Mouse (Mus musculus) heart, embryonic 14.5 days (tissue): ENCODE results near the gene Gtf3c2. TPM values are rescaled to one million over a fixed set of nuclear protein-coding genes. Genes with fewer than 3 reads are reported as not detected.

ENCODE experiments used
- ATAC-seq: fragments of 200-750 bp; cut with Nextera tagmentation; 2 replicates; pipeline ENCODE4 v1.8.0; 2017; ENCODE audit warnings: low read depth, moderate TSS enrichment; ENCODE audit not compliant: insufficient number of reproducible peaks, insufficient read depth, low FRiP score
- H3K27ac ChIP-seq, 2 experiments: fragments of 200-500 bp in 1 of 2; fragments of 300-500 bp in 1 of 2; sonication (generic) in 1 of 2; replicated peaks in 1 of 2; 2 replicates each; pipeline ENCODE4 v1.5.1; 2012 to 2014; ENCODE audit warnings: low read depth in 2 of 2, low read length in 2 of 2, control low read depth in 1 of 2, mild to moderate bottlenecking in 1 of 2, mixed read lengths in 1 of 2; ENCODE audit not compliant: control insufficient read depth in 1 of 2, insufficient read depth in 1 of 2
- H3K27me3 ChIP-seq: fragments of 300-500 bp; sonication (generic); 2 replicates; pipeline ENCODE4 v1.6.1; 2014; ENCODE audit warnings: mild to moderate bottlenecking, low read length, control low read depth; ENCODE audit not compliant: control insufficient read depth, insufficient read depth
- H3K36me3 ChIP-seq: fragments of 300-500 bp; sonication (generic); 2 replicates; pipeline ENCODE4 v1.6.1; 2014; ENCODE audit warnings: mild to moderate bottlenecking, control low read depth, low read length, mixed read lengths; ENCODE audit not compliant: control insufficient read depth, insufficient read depth
- H3K4me1 ChIP-seq, 2 experiments: fragments of 200-500 bp in 1 of 2; fragments of 300-500 bp in 1 of 2; sonication (generic) in 1 of 2; 2 replicates each; pipeline ENCODE4 v1.6.1; 2012 to 2014; ENCODE audit warnings: low read length in 2 of 2, control low read depth in 1 of 2, mixed read lengths in 1 of 2; ENCODE audit not compliant: control insufficient read depth in 2 of 2, insufficient read depth in 2 of 2
- H3K4me2 ChIP-seq: fragments of 300-500 bp; sonication (generic); 2 replicates; pipeline ENCODE4 v1.6.1; 2014; ENCODE audit warnings: mild to moderate bottlenecking, low read length
- H3K4me3 ChIP-seq, 2 experiments: fragments of 200-500 bp in 1 of 2; fragments of 300-500 bp in 1 of 2; sonication (generic) in 1 of 2; 2 replicates each; pipeline ENCODE4 v1.5.1; 2012 to 2014; ENCODE audit warnings: low read length in 2 of 2, mild to moderate bottlenecking in 2 of 2, control low read depth in 1 of 2, low read depth in 1 of 2, moderate library complexity in 1 of 2; ENCODE audit not compliant: control insufficient read depth in 1 of 2, insufficient read depth in 1 of 2
- H3K9ac ChIP-seq: fragments of 300-500 bp; sonication (generic); 2 replicates; pipeline ENCODE4 v1.6.1; 2014; ENCODE audit warnings: mild to moderate bottlenecking, low read length
- H3K9me3 ChIP-seq: fragments of 300-500 bp; sonication (generic); 2 replicates; pipeline ENCODE4 v1.6.1; 2016; ENCODE audit warnings: low read length, control low read depth; ENCODE audit not compliant: control insufficient read depth
- WGBS: fragments of 180-500 bp; shearing (Covaris S2); extraction: QIAGEN DNeasy Blood & Tissue Kit; methylation state at CpG from one replicate; pipeline ENCODE4 v1.1.7; 2014; 5-methylcytosine and 5-hydroxymethylcytosine counted together
- polyA plus RNA-seq: library from polyadenylated mRNA; unstranded; fragments of >200 nt; fragmentation: Nextera tagmentation; extraction: Ambion mirVana; gene quantifications from 2 replicates; pipeline ENCODE4 v1.2.1, GENCODE M21; 2014

Gtf3c2 gene
- polyA plus RNA-seq, result 39.9 and 42.6 TPM in 2 replicates

DNA sequence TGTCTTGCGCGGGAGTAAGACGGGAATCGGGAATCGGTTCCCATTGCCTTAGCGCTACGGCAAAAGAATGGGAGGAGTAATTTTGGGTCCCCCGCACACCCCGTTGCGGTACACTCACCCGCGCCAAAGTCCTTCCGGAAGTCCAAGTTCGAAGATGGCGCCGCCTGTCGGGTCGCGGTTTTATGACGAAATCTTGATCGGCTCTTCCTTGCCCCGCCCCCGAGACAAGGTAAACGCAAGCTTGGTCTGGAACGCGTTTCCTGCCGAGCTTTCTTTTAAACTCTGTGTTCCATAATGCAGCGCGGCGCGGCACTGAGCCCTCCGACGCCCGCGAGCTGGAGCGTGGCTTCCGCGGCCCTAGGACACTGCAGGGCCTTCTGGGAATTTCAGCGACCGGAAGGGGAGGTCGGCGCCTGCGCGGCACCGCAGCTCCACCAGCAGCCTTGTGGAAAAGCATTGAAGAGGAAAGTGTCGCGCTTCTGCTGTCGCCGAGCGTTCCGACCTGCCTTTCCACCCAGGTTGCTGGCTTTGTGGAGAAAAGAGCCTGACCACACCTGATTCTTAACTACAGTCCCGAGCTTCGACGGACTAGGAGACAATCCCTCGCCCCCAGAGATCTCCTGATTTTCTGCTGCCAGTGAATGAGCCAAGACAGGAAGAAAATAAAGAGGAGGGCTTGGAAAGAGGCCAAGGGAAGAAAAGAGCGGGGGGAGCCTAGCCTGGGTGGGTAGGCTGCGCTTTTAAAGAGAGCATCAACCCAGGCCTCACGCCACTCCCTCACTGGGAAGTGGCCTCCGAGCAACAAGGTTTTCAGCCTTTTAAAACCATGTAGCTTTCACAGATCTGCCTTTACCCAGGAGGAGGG, at the start of gene Gtf3c2, which contains the start of gene Gm29609:
Gene Gtf3c2, minus strand, starts transcription at position 379 of the 865 bp plus-strand sequence.
Gene Gm29609, minus strand, starts transcription at position 146 of the 865 bp plus-strand sequence.
- H3K4me3 ChIP-seq, result peak within 1 kb of the TSS; percentile 74 to 82
- H3K27me3 ChIP-seq, result no peaks in the 10 kb centered on the region
- H3K36me3 ChIP-seq, result no peaks in the 10 kb centered on the region
- peak; percentile 98 for ATAC-seq
- H3K27ac ChIP-seq, result peak within 1 kb of the TSS; percentile 93 to 98
- no peaks in the 10 kb centered on the region for H3K9me3 ChIP-seq
- peak within 1 kb of the TSS; percentile 97 for H3K4me2 ChIP-seq
- H3K9ac ChIP-seq, result peak within 1 kb of the TSS; percentile 79
- H3K4me1 ChIP-seq, result peaks cover 0 to 8% of the 10 kb centered on the region in 2 experiments; a peak in 2 of 4 replicates
- under 1% methylated on average over 59 of the region's 59 CpGs for WGBS

DNA sequence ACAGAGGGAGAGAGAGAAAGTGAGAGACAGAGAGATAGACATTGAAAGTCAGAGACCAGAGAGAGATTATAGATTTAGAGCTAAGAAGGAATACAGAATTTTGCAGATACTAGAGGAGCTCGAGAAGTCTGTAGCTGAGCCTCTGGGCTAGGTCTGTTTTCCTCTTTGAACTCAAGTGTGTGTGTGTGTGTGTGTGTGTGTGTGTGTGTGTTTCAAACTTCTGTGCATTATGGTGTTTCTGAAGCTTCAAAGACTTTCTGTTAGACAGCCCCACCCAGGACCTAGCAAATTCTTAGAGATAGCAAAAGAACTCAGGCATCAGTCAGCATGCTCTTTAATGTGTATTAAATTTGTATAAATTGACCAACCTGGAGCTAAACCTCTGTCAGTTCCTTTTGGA, 46.7 kb upstream of the Gtf3c2 start:
- no peaks in the 10 kb centered on the region for H3K9me3 ChIP-seq
- WGBS, result 64% methylated on average over 1 of the region's 1 CpGs
- no peak overlapping the region for H3K9ac ChIP-seq
- no peak overlapping the region for H3K4me3 ChIP-seq
- H3K4me2 ChIP-seq, result no peak overlapping the region
- no peaks in the 10 kb centered on the region for H3K4me1 ChIP-seq
- ATAC-seq, result no peak
- H3K36me3 ChIP-seq, result no peaks in the 10 kb centered on the region
- no peak overlapping the region for H3K27ac ChIP-seq
- H3K27me3 ChIP-seq, result no peaks in the 10 kb centered on the region

DNA sequence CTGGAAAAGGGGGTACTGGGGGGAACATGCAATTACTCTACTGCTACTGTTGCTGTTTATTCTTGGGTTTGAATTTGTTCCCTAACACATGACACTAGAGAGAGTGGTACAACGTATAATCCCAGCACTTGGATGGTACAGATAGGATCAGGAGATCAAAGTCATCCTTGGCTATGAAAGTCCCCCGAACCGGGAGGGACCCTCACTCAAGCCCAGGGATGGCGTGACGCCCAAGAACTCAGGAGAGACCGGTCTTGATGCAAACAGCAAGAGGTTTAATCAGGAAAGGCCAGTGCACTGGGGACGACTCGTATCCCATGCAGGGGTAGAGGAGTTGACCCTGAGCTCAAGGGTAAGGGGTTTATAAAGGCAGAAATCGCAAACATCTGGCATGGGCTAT, 42.8 kb upstream of the Gtf3c2 start:
- H3K4me3 ChIP-seq, result no peak overlapping the region
- H3K9me3 ChIP-seq, result no peaks in the 10 kb centered on the region
- H3K9ac ChIP-seq, result no peak overlapping the region
- no peak overlapping the region for H3K4me2 ChIP-seq
- WGBS, result 91% methylated on average over 9 of the region's 9 CpGs
- H3K36me3 ChIP-seq, result no peaks in the 10 kb centered on the region
- H3K4me1 ChIP-seq, result peaks cover 5 to 21% of the 10 kb centered on the region in 2 experiments; a peak in 3 of 4 replicates
- ATAC-seq, result no peak
- H3K27me3 ChIP-seq, result no peaks in the 10 kb centered on the region
- no peak overlapping the region for H3K27ac ChIP-seq

DNA sequence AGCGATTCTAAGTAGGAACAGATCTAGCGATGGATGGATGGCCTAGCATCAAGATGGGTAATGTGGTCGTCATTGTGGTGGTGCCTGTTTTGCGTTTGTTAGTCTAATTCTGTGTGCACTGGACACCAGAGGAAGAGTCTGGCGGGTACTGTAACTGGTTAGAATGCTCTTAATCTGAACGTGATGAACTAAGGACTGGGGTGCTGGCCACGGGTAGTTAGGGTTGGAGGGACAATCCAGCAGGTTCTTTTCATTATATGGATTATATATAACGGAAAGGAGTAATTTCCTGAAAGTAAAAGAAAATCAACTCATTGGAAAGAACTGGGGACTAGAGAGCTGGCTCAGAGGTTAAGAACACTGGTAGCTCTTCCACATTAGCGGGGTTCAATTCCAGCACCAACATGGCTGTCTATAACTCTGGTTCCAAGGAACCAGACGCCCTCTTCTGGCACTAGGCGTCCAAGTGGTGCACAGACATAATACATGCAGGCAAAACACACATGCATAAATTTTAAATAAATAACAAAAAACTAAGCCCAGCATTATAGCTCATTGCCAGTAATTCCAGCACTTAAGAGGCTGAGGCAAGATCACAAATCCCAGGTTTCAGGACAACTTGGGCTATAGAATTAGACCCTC, 41.5 kb upstream of the Gtf3c2 start:
- H3K27ac ChIP-seq, result peak overlapping the region; percentile 83 to 92
- 18% methylated on average over 11 of the region's 11 CpGs for WGBS
- H3K9ac ChIP-seq, result peak overlapping the region; percentile 88
- no peaks in the 10 kb centered on the region for H3K36me3 ChIP-seq
- H3K4me2 ChIP-seq, result peak overlapping the region; percentile 84
- H3K27me3 ChIP-seq, result no peaks in the 10 kb centered on the region
- no peak for ATAC-seq
- peaks cover 5 to 21% of the 10 kb centered on the region in 2 experiments; a peak in 3 of 4 replicates for H3K4me1 ChIP-seq
- no peaks in the 10 kb centered on the region for H3K9me3 ChIP-seq
- peak overlapping the region; percentile 75 to 93 for H3K4me3 ChIP-seq

DNA sequence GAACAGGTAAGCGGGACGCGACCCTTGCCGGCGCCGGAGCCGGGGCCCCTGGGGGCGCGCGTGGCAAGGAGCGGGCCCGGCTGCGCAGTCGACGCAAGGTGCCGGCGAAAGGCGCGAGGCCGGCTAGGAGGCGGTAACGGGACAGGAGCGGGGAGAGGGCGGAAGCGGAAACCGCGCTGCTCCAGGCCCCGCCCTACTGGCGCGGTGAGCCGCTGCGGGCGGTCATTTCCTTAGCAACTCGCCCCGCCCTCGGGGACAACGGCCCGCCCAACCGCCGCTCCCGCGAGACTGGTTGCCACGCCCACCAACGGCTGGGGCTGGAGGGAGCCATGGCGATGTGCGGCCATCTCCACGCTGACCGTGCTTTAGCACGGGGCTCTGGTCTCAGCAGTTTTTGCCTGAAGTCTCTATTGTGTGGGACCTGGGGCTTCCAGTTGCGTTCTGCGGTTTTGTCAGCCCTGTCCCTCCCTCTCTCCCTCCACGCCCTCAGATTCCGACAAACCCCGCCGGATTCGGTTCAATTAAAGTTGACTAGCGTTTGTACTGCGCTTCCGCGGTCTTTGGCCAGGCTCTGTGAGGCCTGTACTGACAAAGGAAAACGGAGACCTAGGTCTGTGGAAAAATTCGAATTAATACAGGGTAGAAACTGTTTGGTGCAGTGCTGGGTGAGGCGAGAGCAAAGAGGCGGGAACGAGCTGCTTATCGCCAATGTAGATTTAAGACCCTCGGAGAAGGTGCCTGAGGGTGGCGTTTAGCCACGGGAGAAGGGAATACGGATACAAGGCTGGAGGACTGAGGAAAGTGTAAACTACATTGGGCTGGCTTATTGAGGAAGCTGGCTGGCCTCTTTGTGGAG, 40.7 kb upstream of the Gtf3c2 start, which contains the start of gene Ppm1g:
Gene Ppm1g, minus strand, starts transcription at position 240 of the 856 bp plus-strand sequence.
- Histone ChIP-seq H3K4me1 (peaks cover 5 to 21% of the 10 kb centered on the region in 2 experiments; a peak in 3 of 4 replicates), H3K4me2 (peak within 1 kb of the TSS; percentile 84), H3K4me3 (peak within 1 kb of the TSS; percentile 75 to 93), H3K27ac (peak within 1 kb of the TSS; percentile 83 to 92), H3K9me3 (no peaks in the 10 kb centered on the region), H3K9ac (peak within 1 kb of the TSS; percentile 88), H3K36me3 (no peaks in the 10 kb centered on the region), H3K27me3 (no peaks in the 10 kb centered on the region)
- under 1% methylated on average over 68 of the region's 70 CpGs for WGBS
- ATAC-seq, result peak; percentile 97

DNA sequence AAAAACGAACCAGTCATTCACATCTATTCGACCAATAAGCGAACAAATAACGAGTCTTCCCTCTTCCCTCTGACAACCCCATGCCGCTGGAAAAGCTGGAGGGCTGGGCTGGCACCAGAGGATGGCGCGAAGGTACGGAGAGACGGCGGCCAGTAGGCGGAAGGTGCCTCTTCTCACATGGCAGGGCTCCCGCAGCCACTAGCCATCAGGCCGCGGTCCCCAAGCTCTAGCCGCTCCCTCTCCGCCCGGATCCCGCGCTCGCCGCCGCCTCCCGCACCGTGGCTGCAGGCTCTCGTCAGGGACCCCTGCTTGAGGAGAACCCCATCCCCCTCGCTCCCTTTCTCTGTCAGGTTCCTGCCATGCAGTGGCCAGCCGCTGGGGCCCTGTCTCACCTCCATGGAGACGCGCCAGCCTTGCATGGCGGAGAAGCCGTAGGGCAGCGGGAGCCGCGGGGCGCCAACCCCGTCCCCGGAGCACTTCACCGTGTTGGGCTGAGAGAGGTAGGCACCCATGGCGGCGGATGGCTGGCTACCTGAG, 40.0 kb upstream of the Gtf3c2 start:
- Histone ChIP-seq H3K4me3 (peak overlapping the region; percentile 57 to 93), H3K27me3 (no peaks in the 10 kb centered on the region), H3K27ac (peak overlapping the region; percentile 58 to 83), H3K4me1 (peaks cover 5 to 21% of the 10 kb centered on the region in 2 experiments; a peak in 3 of 4 replicates), H3K4me2 (peak overlapping the region; percentile 84), H3K9ac (peak overlapping the region; percentile 88), H3K9me3 (no peaks in the 10 kb centered on the region), H3K36me3 (no peaks in the 10 kb centered on the region)
- 0% methylated on average over 39 of the region's 40 CpGs for WGBS
- ATAC-seq, result peak; percentile 55
